Mouse (Mus musculus): ENCODE measurements at regions not wholly inside any gene's neighbourhood (a gene's known extent, or its start where the extent isn't known, plus 50 kb on each side); places are given as distances from the start of the nearest gene placed in this dataset.

GRCm38 (mm10) chr16:7529811-7530210 lies 895.1 kb downstream of the Tmem114 start:
- no peak for DNase-seq (ENCODE audit: low spot score in 2 of 2)
- intact Hi-C loops (cut with DNase I) = no loop called here

- intact Hi-C loops (cut with DNase I) = no loop called here
These were observed 896.0 kb downstream of the Tmem114 start for GRCm38 (mm10) chr16:7528963-7529362.

GRCm38 (mm10) chr16:7527923-7528776 lies 896.8 kb downstream of the Tmem114 start:
- intact Hi-C loops (cut with DNase I) = no loop called here
- DNase-seq (ENCODE audit: low spot score in 2 of 2) = no peak

More at GRCm38 (mm10) chr16:7528963-7529362, 896.0 kb downstream of the Tmem114 start:
- DNase-seq (ENCODE audit: low spot score in 2 of 2) = no peak

DNA sequence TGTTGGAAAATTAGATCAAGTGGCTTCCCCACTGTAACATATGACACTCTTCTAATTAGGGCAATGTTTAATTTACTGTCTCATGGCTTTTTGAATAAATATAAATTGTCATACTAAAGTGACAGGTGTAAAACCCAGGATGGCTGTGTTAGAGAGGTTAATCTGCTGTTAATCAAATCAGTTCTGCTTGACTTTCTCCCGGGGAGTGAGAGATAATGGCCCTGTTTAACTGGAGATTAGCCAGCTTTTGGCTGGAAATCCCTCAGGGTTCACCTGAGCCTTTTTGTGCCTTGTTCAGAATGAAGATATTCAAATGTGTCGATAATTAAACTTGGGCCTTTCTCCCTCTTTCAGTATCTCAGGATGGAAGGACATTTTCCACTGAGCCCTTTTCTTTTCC lies 906.2 kb downstream of the Tmem114 start:
- DNase-seq (ENCODE audit: low spot score in 2 of 2) = no peak
- intact Hi-C loops (cut with DNase I) = no loop called here

All from left cerebral cortex, postnatal 36 days (tissue).